In genomic region chr15:89322670-89323522, GRCm38 (mm10) we compare ENCODE assay signal across 1 mouse cellular context.
TF ChIP-seq lines count a peak whose summit lies in the region.

Gene Adm2, plus strand, starts transcription at chr15:89322720.

TF ChIP-seq in MEL, 35 proteins besides CTCF, POLR2A, EP300 and RAD21 (continued from another document):
- TF ChIP-seq POLR2AphosphoS5 (IDR thresholded peaks at IDR 0.05; ENCODE audit: borderline replicate concordance, low read depth, low read length) (no peak), CHD1 (IDR thresholded peaks at IDR 0.05; ENCODE audit: low read depth, low read length) (no peak)
